Mouse (Mus musculus) layer of hippocampus, adult 18-20 months (tissue): Measurements from ENCODE around the gene Gm21719. TPM values are rescaled to one million over a fixed set of nuclear protein-coding genes. Genes with fewer than 3 reads are reported as not detected.
"Not testable (repeated sequence)": the region's sequence is repeated elsewhere in the genome, so short reads cannot be mapped to it uniquely, and the experiment has no call there.

Experiments used
- DNase-seq, 2 experiments: peaks; one replicate each; pipeline ENCODE4 v3.0.0; 2022; ENCODE audit warnings: low spot score in 2 of 2
- long read RNA-seq: library from polyadenylated mRNA; stranded (forward); transcript quantifications from one replicate; pipeline ENCODE4 v2.0.0, GENCODE M21; 2021
- total RNA-seq, 2 experiments: library from RNA; stranded (reverse); gene quantifications; 2 replicates each; pipeline ENCODE4 v1.2.3; 2021

Gm21719 gene
- not detected for total RNA-seq
- long read RNA-seq: 0 reads

DNA sequence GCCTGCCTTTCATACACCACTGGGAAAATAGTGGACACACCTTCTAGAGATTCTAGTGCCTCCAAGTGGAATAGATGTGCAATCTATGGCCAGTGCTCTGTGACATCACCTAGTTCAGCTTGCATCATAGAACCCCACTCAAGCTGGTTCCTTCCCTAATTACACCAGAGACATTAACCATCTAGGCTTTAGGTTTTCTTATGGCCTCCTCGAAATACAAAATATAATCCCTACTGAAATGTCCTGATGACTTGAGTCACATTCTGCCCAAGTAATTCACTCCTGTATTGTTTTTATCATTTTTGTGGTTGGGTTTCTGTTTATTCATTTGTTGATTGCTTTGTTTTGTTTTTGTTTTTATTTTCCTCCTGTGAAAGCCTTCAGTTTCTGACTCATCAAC lies at the start of gene Gm21719:
Gm21719 (minus strand) TSS at position 101 of the 400 bp plus-strand sequence.
- not testable (repeated sequence) for DNase-seq

Other genes starting within 250 kb of the Gm21719 start
- gene Gm28919, start 99.3 kb downstream of the Gm21719 start, total RNA-seq: not detected
- not detected for gene Gm20830, start 235.4 kb upstream of the Gm21719 start, total RNA-seq